Mouse (Mus musculus) testis, adult 2 months (tissue): ENCODE data around the gene Lztr1.

ENCODE experiments used
- CTCF ChIP-seq: fragments of 200-500 bp; IDR thresholded peaks from 2 replicates; pipeline ENCODE4 v1.5.1; 2012; ENCODE audit warnings: low read depth, mild to moderate bottlenecking, inconsistent platforms, low read length, moderate library complexity; ENCODE audit not compliant: control insufficient read depth, insufficient read depth, insufficient replicate concordance
- POLR2A ChIP-seq: fragments of 200-500 bp; IDR thresholded peaks from 2 replicates; pipeline ENCODE4 v1.6.1; 2012; ENCODE audit warnings: low read depth, mild to moderate bottlenecking, inconsistent platforms, low read length, moderate library complexity; ENCODE audit not compliant: control insufficient read depth

DNA sequence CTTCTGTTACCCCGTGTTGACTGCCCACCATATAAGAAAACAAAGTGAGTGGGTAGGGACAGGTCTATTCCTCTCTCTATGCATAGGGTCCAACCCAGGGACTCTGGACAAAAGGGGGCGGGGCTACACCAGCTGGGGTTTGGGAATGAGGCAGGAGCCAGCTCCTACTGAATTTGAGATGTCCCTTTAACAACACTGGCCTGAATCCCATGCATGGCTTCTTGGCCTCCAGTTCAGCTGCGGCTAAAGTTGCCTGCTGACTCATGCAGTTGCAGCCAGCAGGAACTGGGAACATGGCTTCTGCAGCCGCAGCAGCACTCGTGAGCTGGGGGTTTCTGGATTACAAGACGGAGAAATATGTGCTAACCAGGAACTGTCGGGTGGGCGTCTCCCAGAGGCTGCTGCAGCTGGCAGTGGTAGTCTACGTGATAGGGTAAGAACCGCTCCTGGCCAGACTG, 53.3 kb downstream of the Lztr1 start, which contains the start of gene P2rx6:
- TF ChIP-seq POLR2A (0 out of 2 replicates have a peak, but pooled peaks have one; percentile 23), CTCF (no peak)
